Mouse (Mus musculus) stomach, embryonic 14.5 days (tissue): ENCODE measurements around the gene Gdi1. TPM values are rescaled to one million over a fixed set of nuclear protein-coding genes. Genes with fewer than 3 reads are reported as not detected.
"Not testable (repeated sequence)": the region's sequence is repeated elsewhere in the genome, so short reads cannot be mapped to it uniquely, and the experiment has no call there.

ENCODE experiments used
- ATAC-seq: fragments of 200-750 bp; cut with Nextera tagmentation; 2 replicates; pipeline ENCODE4 v1.8.0; 2017; ENCODE audit warnings: low read depth, moderate TSS enrichment; ENCODE audit not compliant: insufficient number of reproducible peaks, insufficient read depth, low FRiP score
- H3K27ac ChIP-seq: fragments of 300-500 bp; sonication (generic); 2 replicates; pipeline ENCODE4 v1.5.1; 2014; ENCODE audit warnings: mild to moderate bottlenecking, low read length, moderate library complexity, mixed read lengths
- H3K27me3 ChIP-seq: fragments of 300-500 bp; sonication (generic); 2 replicates; pipeline ENCODE4 v1.6.1; 2014; ENCODE audit warnings: low read length, control low read depth, mixed read lengths; ENCODE audit not compliant: control insufficient read depth, insufficient read depth
- H3K36me3 ChIP-seq: fragments of 300-500 bp; sonication (generic); 2 replicates; pipeline ENCODE4 v1.6.1; 2014; ENCODE audit warnings: mild to moderate bottlenecking, control low read depth, low read length, moderate library complexity, mixed read lengths; ENCODE audit not compliant: control insufficient read depth, insufficient read depth
- H3K4me1 ChIP-seq: fragments of 300-500 bp; sonication (generic); 2 replicates; pipeline ENCODE4 v1.6.1; 2014; ENCODE audit warnings: low read length, control low read depth, mixed read lengths; ENCODE audit not compliant: control insufficient read depth, insufficient read depth
- H3K4me2 ChIP-seq: fragments of 300-500 bp; sonication (generic); replicated peaks from 2 replicates; pipeline ENCODE4 v1.6.1; 2014; ENCODE audit warnings: low read depth, low read length, control low read depth
- H3K4me3 ChIP-seq: fragments of 300-500 bp; sonication (generic); 2 replicates; pipeline ENCODE4 v1.5.1; 2014; ENCODE audit warnings: low read depth, low read length, control low read depth
- H3K9ac ChIP-seq: fragments of 300-500 bp; sonication (generic); replicated peaks from 2 replicates; pipeline ENCODE4 v1.6.1; 2014; ENCODE audit warnings: low read depth, mild to moderate bottlenecking, control low read depth, low read length, moderate library complexity, mixed read lengths
- H3K9me3 ChIP-seq: fragments of 300-500 bp; sonication (generic); 2 replicates; pipeline ENCODE4 v1.6.1; 2016; ENCODE audit warnings: low read depth, low read length, control low read depth; ENCODE audit not compliant: control insufficient read depth
- WGBS: fragments of 180-500 bp; shearing (Covaris S2); extraction: QIAGEN DNeasy Blood & Tissue Kit; methylation state at CpG from one replicate; pipeline ENCODE4 v1.1.7; 2014; 5-methylcytosine and 5-hydroxymethylcytosine counted together
- microRNA-seq: library from miRNA; unstranded; fragments of <30 nt; microRNA quantifications from one replicate; pipeline ENCODE4, GENCODE M21; 2016
- polyA plus RNA-seq: library from polyadenylated mRNA; unstranded; fragments of >200 nt; fragmentation: Nextera tagmentation; extraction: Ambion mirVana; gene quantifications from 2 replicates; pipeline ENCODE4 v1.2.1, GENCODE M21; 2014

The Gdi1 gene
- polyA plus RNA-seq, 1 experiment from 2014 or later, result 193 TPM

- H3K4me1 ChIP-seq, H3K4me3 ChIP-seq, H3K27ac ChIP-seq, H3K4me2 ChIP-seq, H3K9ac ChIP-seq, ATAC-seq, H3K9me3 ChIP-seq, H3K36me3 ChIP-seq, H3K27me3 ChIP-seq: not testable (repeated sequence)
- WGBS, result 83% methylated on average over 3 of the region's 3 CpGs
Observed at GRCm38 (mm10) chrX:74357069-74357468, 52.3 kb downstream of the Gdi1 start.

- H3K4me1 ChIP-seq, result no peaks in the 10 kb centered on the region
- no peak overlapping the region for H3K4me3 ChIP-seq
- 40% methylated on average over 11 of the region's 11 CpGs for WGBS
- no peaks in the 10 kb centered on the region for H3K9me3 ChIP-seq
- H3K27me3 ChIP-seq, result no peaks in the 10 kb centered on the region
- no peaks in the 10 kb centered on the region for H3K36me3 ChIP-seq
- no peak overlapping the region for H3K27ac ChIP-seq
- no peak overlapping the region for H3K9ac ChIP-seq
- no peak for ATAC-seq
- H3K4me2 ChIP-seq, result no peak overlapping the region
Observed at GRCm38 (mm10) chrX:74359171-74359570, 54.4 kb downstream of the Gdi1 start.

Small RNAs within 50 kb of the gene (microRNA-seq; reads per million reads assigned to microRNA genes)
- not detected for gene Mir7091
- gene Mir7092, result not detected

Other genes starting within 250 kb of the Gdi1 start
- gene Opn1mw, start 177.5 kb upstream of the Gdi1 start, polyA plus RNA-seq, result not detected in 2 replicates
- gene Mecp2, start 169.6 kb upstream of the Gdi1 start, polyA plus RNA-seq, result 12.9 and 13.4 TPM in 2 replicates
- gene Tex28, start 137.2 kb upstream of the Gdi1 start, polyA plus RNA-seq, result not detected in 2 replicates
- not detected in 2 replicates for gene Tktl1, start 127.7 kb upstream of the Gdi1 start, polyA plus RNA-seq
- 515 and 563 TPM in 2 replicates for gene Flna, start 55.2 kb upstream of the Gdi1 start, polyA plus RNA-seq
- gene Emd, start 50.3 kb upstream of the Gdi1 start, polyA plus RNA-seq, result 33.3 and 37.3 TPM in 2 replicates
- gene Rpl10, start 34.2 kb upstream of the Gdi1 start, polyA plus RNA-seq, result 893 and 924 TPM in 2 replicates
- gene Taz, start 23.1 kb upstream of the Gdi1 start, polyA plus RNA-seq, result 64.6 and 67.5 TPM in 2 replicates
- 17.3 and 18.7 TPM in 2 replicates for gene Dnase1l1, start 22.7 kb upstream of the Gdi1 start, polyA plus RNA-seq
- 89.7 and 111 TPM in 2 replicates for gene Atp6ap1, start 7.9 kb upstream of the Gdi1 start, polyA plus RNA-seq
- gene Fam50a, start 8.0 kb downstream of the Gdi1 start, polyA plus RNA-seq, result 54.9 and 56.6 TPM in 2 replicates
- 16.7 and 17.4 TPM in 2 replicates for gene Plxna3, start 24.1 kb downstream of the Gdi1 start, polyA plus RNA-seq
- 112 and 116 TPM in 2 replicates for gene Lage3, start 48.6 kb downstream of the Gdi1 start, polyA plus RNA-seq
- gene Ubl4a, start 68.2 kb downstream of the Gdi1 start, polyA plus RNA-seq, result 73.7 and 77.5 TPM in 2 replicates
- gene Slc10a3, start 68.4 kb downstream of the Gdi1 start, polyA plus RNA-seq, result 18.1 and 20.0 TPM in 2 replicates
- 40.0 and 42.0 TPM in 2 replicates for gene Fam3a, start 88.3 kb downstream of the Gdi1 start, polyA plus RNA-seq
- gene Ikbkg, start 88.3 kb downstream of the Gdi1 start, polyA plus RNA-seq, result 19.8 and 21.5 TPM in 2 replicates
- gene G6pdx, start 124.2 kb downstream of the Gdi1 start, polyA plus RNA-seq, result 78.4 and 79.1 TPM in 2 replicates
- not detected in 2 replicates for gene Gm6880, start 176.4 kb downstream of the Gdi1 start, polyA plus RNA-seq